Mouse (Mus musculus) CH12.LX (cell line): ENCODE data around the gene Myrfl.

Source experiments
- CTCF ChIP-seq, 2 experiments: IDR thresholded peaks in 1 of 2; conservative IDR thresholded peaks in 1 of 2; 2 replicates each; pipeline ENCODE4 v1.5.1; 2011 to 2012; ENCODE audit warnings: low read depth in 2 of 2, low read length in 2 of 2, improper control_type of control experiment in 1 of 2, inconsistent platforms in 1 of 2, mild to moderate bottlenecking in 1 of 2, moderate library complexity in 1 of 2
- POLR2A ChIP-seq: IDR thresholded peaks from 2 replicates; pipeline ENCODE4 v1.6.1; 2011; ENCODE audit warnings: low read depth, mild to moderate bottlenecking, improper control_type of control experiment, low read length
- USF2 ChIP-seq: conservative IDR thresholded peaks from 2 replicates; pipeline ENCODE4 v1.6.1; 2011; ENCODE audit warnings: low read depth, low read length, improper control_type of control experiment

DNA sequence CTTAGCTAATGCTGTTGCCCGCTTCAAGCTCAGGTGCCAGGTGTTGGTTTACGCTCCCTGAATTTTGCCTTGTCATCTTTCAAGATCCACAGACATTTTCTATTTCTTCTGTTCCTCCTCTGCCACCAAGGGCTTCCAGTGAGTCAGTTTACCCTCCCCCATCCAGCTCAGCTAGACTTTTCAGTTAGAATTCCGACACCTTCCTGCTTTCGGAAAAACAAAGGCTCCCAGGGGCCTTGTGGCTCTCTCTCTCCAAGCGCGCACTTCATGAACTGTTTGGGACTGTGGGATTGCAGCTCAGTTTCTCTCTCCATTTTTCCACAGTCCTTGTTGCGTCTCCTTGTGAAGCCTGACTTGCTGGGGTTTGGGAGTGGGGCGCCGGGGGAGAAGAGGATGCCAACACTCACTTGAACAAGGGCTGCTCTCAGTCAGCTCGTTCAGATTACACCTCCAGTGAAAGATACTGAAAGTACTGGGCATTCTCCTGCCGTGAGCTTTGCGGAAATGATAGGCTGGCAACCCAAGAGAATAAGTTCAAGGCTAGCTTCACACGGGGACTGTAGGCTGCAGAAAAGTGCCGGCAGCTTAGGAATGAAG is 168.9 kb downstream of the Myrfl start:
- TF ChIP-seq CTCF (conservative IDR thresholded peaks at IDR 0.05 in 1 of 2, IDR thresholded peaks at IDR 0.05 in 1 of 2; ENCODE audit: low read depth in 2 of 2, low read length in 2 of 2) (no peak), USF2 (no peak), POLR2A (no peak)
